Mouse (Mus musculus) limb, embryonic 14.5 days (tissue): ENCODE data around the gene Cul7. TPM values are rescaled to one million over a fixed set of nuclear protein-coding genes. Genes with fewer than 3 reads are reported as not detected.

Experiments used
- ATAC-seq: fragments of 200-750 bp; cut with Nextera tagmentation; 2 replicates; pipeline ENCODE4 v1.8.0; 2017; ENCODE audit warnings: low read depth, moderate number of reproducible peaks, moderate TSS enrichment; ENCODE audit not compliant: low FRiP score
- DNase-seq: peaks from one replicate; pipeline ENCODE4 v3.0.0-alpha.2; 2015; ENCODE audit warnings: low spot score
- H3K27ac ChIP-seq: fragments of 300-500 bp; sonication (generic); replicated peaks from 2 replicates; pipeline ENCODE4 v1.5.1; 2014; ENCODE audit warnings: low read depth, mild to moderate bottlenecking, low read length, moderate library complexity, mixed read lengths
- H3K27me3 ChIP-seq: fragments of 300-500 bp; sonication (generic); 2 replicates; pipeline ENCODE4 v1.6.1; 2014; ENCODE audit warnings: low read length, mixed read lengths; ENCODE audit not compliant: control insufficient read depth, insufficient read depth
- H3K36me3 ChIP-seq: fragments of 300-500 bp; sonication (generic); 2 replicates; pipeline ENCODE4 v1.6.1; 2014; ENCODE audit warnings: mild to moderate bottlenecking, low read length, moderate library complexity, mixed read lengths; ENCODE audit not compliant: control insufficient read depth, insufficient read depth
- H3K4me1 ChIP-seq: fragments of 300-500 bp; sonication (generic); 2 replicates; pipeline ENCODE4 v1.6.1; 2014; ENCODE audit warnings: antibody characterized with exemption, low read length, mixed read lengths; ENCODE audit not compliant: control insufficient read depth, insufficient read depth
- H3K4me2 ChIP-seq: fragments of 300-500 bp; sonication (generic); replicated peaks from 2 replicates; pipeline ENCODE4 v1.6.1; 2014; ENCODE audit warnings: low read depth, mild to moderate bottlenecking, low read length, moderate library complexity; ENCODE audit not compliant: severe bottlenecking
- H3K4me3 ChIP-seq: fragments of 300-500 bp; sonication (generic); replicated peaks from 2 replicates; pipeline ENCODE4 v1.5.1; 2014; ENCODE audit warnings: low read length
- H3K9ac ChIP-seq: fragments of 300-500 bp; sonication (generic); 2 replicates; pipeline ENCODE4 v1.6.1; 2014; ENCODE audit warnings: mild to moderate bottlenecking, low read depth, low read length, moderate library complexity; ENCODE audit not compliant: severe bottlenecking
- H3K9me3 ChIP-seq: fragments of 300-500 bp; sonication (generic); 2 replicates; pipeline ENCODE4 v1.6.1; 2016; ENCODE audit warnings: low read length; ENCODE audit not compliant: control insufficient read depth
- POLR2A ChIP-seq: fragments of 200-500 bp; IDR thresholded peaks from 2 replicates; pipeline ENCODE4 v1.8.0; 2012; ENCODE audit warnings: inconsistent platforms, mild to moderate bottlenecking, moderate library complexity, borderline replicate concordance; ENCODE audit not compliant: insufficient read depth, insufficient read length; ENCODE audit errors: extremely low read depth
- WGBS: fragments of 180-500 bp; shearing (Covaris S2); extraction: QIAGEN DNeasy Blood & Tissue Kit; methylation state at CpG from one replicate; pipeline ENCODE4 v1.1.7; 2014; 5-methylcytosine and 5-hydroxymethylcytosine counted together
- polyA plus RNA-seq, 2 experiments: library from polyadenylated mRNA; depleted of rRNA in 1 of 2; stranded (reverse) in 1 of 2; unstranded in 1 of 2; fragments of >200 nt; fragmentation: Nextera tagmentation in 1 of 2; extraction: Ambion mirVana in 1 of 2; gene quantifications; 2 replicates each; pipeline versions ENCODE4 v1.2.1 to v1.2.3; 2012 to 2014

Gene Cul7
- polyA plus RNA-seq, 2 experiments, result 52.6 to 135 TPM

DNA sequence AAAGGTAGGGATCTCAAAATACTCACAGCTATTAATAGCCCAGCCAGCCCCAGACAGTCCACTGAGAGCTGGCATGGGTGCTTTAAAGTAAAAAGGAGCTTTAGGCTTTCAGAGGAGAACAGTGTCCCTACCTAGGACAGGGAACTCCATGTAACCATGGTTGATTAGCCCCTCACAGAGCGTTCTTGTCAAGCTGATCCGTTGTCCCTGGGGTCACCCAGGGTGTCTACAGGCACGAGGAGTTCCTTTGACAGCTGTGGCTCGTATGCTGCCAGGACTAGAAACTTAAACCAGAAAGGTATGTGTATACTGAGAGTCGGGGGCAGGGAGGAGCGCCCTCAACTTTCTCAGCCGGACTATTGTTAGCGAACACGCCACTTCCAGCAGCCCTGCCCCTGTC, 28.8 kb downstream of the Cul7 start:
- 58% methylated on average over 9 of the region's 9 CpGs for WGBS
- H3K9ac ChIP-seq, result 0 out of 2 replicates have a peak overlapping the region, but pooled peaks have one; percentile 73
- no peak overlapping the region for H3K27ac ChIP-seq
- H3K4me2 ChIP-seq, result peak overlapping the region; percentile 63
- no peaks in the 10 kb centered on the region for H3K27me3 ChIP-seq
- H3K36me3 ChIP-seq, result peaks cover 51% of the 10 kb centered on the region
- H3K4me1 ChIP-seq, result peaks cover 21% of the 10 kb centered on the region
- no peak for TF ChIP-seq POLR2A
- peak overlapping the region; percentile 87 for H3K4me3 ChIP-seq
- no peak for DNase-seq
- no peaks in the 10 kb centered on the region for H3K9me3 ChIP-seq
- no peak for ATAC-seq

DNA sequence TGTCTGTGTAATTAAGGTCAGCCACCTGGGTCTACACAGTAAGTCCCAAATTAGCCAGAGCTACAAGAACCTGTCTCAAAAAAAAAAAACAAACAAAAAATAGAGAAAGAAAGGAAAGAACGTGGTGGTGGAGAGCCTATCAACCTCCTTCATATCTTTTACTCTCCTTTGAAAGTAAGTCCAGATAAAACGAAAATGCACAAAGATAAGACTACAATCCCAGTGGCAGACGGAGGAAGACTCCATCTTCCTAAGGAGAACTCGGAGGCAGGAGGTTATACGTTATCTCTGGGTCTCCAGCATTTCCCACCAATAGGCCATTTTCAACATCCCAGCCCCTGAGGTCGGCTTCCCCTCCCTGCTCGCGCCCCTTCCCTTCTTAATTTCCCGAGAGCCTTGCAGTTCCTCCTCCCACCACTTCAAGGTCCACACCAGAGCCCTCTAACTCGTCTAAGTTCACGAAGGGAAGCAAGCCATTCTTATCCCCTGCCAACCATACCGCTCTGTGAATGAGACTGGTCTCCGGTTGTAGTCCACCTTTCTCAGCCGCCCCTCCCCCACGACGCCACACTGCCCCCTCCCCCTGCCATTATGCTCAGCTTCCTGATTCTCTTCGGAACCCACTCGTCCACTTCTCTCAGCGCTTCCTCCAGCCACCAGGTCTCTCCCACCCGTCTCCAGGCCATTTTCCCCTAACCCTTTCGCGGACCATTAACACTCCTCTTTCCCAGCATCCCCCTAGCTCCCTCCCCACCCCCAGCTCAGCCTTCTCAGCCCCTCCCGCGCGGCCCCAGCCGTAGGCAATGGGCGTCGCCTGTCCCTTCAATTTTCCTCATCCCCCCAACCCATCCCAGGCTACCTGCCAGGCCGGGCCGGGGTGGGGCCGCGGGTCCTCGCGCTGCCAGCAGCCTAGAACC, 30.0 kb downstream of the Cul7 start:
- ATAC-seq (peak; percentile 34), DNase-seq (no peak)
- TF ChIP-seq POLR2A, result no peak
- Histone ChIP-seq H3K4me3 (peak overlapping the region; percentile 87), H3K36me3 (peaks cover 57% of the 10 kb centered on the region), H3K27me3 (no peaks in the 10 kb centered on the region), H3K9me3 (no peaks in the 10 kb centered on the region), H3K27ac (peak overlapping the region; percentile 81), H3K4me1 (peaks cover 15% of the 10 kb centered on the region), H3K4me2 (peak overlapping the region; percentile 63), H3K9ac (peak overlapping the region; percentile 73)
- under 1% methylated on average over 34 of the region's 34 CpGs for WGBS

DNA sequence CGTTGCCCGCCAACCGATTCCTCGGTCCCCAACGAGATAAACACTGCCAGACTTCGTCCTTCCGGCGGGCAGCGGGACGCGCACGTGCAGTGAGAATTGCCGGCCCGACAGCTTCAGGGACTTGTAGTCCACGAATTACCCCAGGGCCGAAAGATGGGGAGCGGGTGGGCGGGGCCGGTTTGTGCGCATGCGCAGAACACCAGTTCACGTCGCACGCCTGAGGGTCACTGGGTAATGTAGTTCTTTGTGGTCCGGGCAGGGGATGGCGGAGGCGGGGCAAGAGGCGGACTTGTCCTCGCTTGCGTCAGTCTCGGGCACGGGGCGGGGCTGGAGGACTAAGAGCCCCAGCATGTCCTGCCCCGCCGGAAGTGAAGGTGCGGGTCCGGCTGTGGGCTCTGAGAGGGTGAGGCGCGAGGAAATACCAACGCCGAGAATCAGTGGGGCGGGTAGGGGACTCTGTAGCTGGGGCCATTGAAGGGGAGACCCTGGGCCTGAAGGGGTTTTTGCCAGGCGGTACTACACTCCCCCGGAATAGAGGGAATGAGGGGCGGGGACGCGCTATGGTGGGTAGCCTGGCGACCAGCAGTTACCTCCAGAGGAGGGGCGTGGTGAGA, 30.7 kb downstream of the Cul7 start, which contains the start of gene Klhdc3:
Klhdc3 (minus strand) TSS at position 155 of the 614 bp plus-strand sequence.
- H3K4me3 ChIP-seq, result peak within 1 kb of the TSS; percentile 87
- peak within 1 kb of the TSS; percentile 81 for H3K27ac ChIP-seq
- peak within 1 kb of the TSS; percentile 86 for H3K4me2 ChIP-seq
- peaks cover 15% of the 10 kb centered on the region for H3K4me1 ChIP-seq
- peak; percentile 97 for ATAC-seq
- no peak for TF ChIP-seq POLR2A
- H3K27me3 ChIP-seq, result no peaks in the 10 kb centered on the region
- H3K36me3 ChIP-seq, result peaks cover 60% of the 10 kb centered on the region
- H3K9ac ChIP-seq, result peak within 1 kb of the TSS; percentile 73
- WGBS, result under 1% methylated on average over 46 of the region's 49 CpGs
- no peaks in the 10 kb centered on the region for H3K9me3 ChIP-seq
- DNase-seq, result peak; percentile 97

DNA sequence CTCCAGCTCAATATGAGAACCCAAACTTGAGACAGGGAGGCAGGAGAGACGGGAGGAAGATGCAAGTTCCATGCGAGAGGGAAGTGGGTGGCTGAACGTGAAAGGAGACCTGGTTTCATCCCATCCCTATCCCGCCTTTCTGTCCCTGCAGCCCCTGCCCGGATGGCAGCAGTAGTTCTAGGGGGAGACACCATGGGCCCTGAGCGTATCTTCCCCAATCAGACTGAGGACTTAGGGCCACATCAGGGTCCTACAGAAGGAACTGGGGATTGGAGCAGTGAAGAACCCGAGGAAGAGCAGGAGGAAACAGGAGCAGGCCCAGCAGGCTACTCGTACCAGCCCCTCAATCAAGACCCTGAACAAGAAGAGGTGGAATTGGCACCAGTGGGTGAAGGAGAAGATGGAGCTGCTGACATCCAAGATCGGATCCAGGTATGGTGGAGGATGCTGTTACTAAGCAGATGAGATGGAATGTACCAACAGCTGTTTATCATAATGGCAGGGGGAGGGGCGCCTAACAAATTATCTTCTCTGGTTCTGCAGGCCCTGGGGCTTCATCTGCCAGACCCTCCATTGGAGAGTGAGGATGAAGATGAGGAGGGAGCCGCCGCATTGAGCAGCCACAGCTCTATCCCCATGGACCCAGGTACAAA, 31.5 kb downstream of the Cul7 start:
- H3K27me3 ChIP-seq, result no peaks in the 10 kb centered on the region
- peaks cover 60% of the 10 kb centered on the region for H3K36me3 ChIP-seq
- no peaks in the 10 kb centered on the region for H3K9me3 ChIP-seq
- H3K4me2 ChIP-seq, result peak overlapping the region; percentile 86
- WGBS, result 22% methylated on average over 12 of the region's 12 CpGs
- H3K4me3 ChIP-seq, result peak overlapping the region; percentile 87
- no peak for ATAC-seq
- no peak for DNase-seq
- TF ChIP-seq POLR2A, result no peak
- peaks cover 15% of the 10 kb centered on the region for H3K4me1 ChIP-seq
- peak overlapping the region; percentile 73 for H3K9ac ChIP-seq
- peak overlapping the region; percentile 53; the same call in 1 of the 2 replicates for H3K27ac ChIP-seq

DNA sequence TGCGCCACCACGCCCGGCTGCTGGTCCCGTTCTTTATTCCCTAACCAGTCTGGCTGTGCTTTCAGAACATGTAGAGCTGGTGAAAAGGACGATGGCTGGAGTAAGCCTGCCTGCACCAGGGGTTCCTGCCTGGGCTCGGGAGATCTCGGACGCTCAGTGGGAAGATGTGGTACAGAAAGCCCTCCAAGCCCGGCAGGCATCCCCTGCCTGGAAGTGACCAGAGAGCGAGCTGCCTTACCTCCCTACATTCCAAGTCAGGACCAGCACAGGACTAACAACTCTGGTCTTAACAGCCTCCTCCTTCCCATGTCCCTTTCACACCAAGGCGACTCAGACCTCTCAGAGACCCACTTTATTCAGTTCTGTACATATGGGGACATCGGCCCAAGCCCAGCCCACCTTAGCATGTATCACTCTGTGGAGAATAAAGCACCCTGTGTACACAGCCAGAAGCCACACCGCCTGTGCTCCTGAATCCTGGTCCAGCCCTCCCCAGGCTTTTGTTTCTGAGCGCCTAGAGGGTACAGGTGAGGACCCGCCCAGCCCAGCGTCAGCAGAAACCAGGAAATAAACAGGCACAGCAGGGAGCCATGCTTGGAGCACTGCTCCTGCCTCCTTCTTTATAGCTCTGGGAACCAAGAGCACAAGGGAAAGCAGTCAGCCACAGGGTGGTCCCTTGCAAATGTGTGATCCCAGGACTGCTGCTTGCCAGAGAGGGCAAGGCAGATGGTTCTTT, 32.7 kb downstream of the Cul7 start:
- WGBS, result 80% methylated on average over 16 of the region's 16 CpGs
- no peaks in the 10 kb centered on the region for H3K9me3 ChIP-seq
- no peak overlapping the region for H3K4me3 ChIP-seq
- H3K27me3 ChIP-seq, result no peaks in the 10 kb centered on the region
- no peak overlapping the region for H3K9ac ChIP-seq
- no peak overlapping the region for H3K27ac ChIP-seq
- peaks cover 15% of the 10 kb centered on the region for H3K4me1 ChIP-seq
- ATAC-seq, result no peak
- TF ChIP-seq POLR2A, result no peak
- DNase-seq, result no peak
- no peak overlapping the region for H3K4me2 ChIP-seq
- H3K36me3 ChIP-seq, result peaks cover 60% of the 10 kb centered on the region
